Mouse (Mus musculus) layer of hippocampus, adult 9-11 months (tissue): ENCODE measurements around the gene Oas1a.
"Not testable (repeated sequence)": the region's sequence is repeated elsewhere in the genome, so short reads cannot be mapped to it uniquely, and the experiment has no call there.

ENCODE experiments used
- DNase-seq: peaks from one replicate; pipeline ENCODE4 v3.0.0; 2022

The Oas1a gene

DNA sequence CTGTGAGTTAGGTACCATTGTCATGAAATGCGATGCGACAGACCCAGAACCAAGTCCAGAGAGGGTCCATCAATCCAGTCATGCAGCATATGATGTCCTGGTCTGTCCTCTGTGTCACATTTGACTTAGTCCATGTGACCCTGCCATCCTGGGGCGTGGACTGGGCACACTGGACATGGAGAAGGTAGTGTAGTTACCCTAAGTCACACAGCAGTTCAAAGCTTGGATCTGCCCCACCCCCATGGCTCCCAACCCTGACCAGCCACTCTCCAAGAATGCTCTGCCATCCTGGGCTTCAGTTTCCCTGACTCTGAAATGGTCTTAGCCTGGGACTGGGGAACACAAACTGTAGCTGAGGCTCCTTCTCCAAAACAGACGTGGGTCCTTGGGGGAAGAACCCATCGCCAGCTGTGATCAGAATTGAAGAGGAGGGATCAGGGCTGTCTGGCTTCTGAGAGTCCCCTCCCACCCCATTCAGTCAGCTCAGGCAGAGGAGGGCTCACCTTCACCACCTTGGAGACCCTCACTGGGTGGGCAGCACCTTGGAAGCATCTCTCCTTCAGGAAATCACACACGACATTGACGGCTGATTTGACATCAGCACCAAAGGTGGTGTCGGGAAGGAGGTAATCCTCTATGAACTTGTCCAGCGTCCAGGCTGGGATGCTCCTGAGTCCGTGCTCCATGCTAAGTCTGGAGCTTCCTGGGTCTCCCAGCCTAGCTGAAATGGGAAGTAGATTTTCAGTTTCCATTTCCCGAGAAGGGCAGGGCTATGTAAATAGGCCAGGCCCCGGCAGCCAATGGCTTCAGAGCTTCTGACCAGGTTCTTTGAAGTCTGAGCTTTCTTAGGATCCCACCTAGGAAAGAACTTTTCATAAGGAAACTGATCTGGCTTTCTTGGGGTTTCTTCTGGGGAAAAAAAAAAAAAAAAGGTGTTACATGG, at the start of gene Oas1a:
Gene Oas1a (minus strand): TSS at position 731 of the 943 bp plus-strand sequence.
- DNase-seq: not testable (repeated sequence)

DNA sequence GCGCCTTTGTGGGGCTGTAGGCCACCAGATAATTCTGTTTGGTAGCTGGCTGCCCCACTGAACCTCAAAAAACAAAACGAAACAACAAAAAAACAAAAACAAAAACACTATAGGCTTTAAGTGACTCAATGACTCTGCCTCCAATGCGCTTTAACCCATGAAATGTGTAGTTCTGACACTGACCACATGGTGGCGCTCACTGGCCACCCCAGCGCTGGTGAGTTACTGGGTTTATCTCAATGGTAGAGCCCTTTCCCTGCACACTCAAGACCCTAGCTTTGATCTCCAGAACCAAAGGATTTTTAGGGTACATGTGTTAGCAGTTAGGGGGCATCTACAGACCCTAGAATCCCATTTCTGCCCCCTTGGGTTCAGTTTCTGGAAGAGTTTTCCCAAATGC, 46.7 kb upstream of the Oas1a start:
- no peak for DNase-seq

DNA sequence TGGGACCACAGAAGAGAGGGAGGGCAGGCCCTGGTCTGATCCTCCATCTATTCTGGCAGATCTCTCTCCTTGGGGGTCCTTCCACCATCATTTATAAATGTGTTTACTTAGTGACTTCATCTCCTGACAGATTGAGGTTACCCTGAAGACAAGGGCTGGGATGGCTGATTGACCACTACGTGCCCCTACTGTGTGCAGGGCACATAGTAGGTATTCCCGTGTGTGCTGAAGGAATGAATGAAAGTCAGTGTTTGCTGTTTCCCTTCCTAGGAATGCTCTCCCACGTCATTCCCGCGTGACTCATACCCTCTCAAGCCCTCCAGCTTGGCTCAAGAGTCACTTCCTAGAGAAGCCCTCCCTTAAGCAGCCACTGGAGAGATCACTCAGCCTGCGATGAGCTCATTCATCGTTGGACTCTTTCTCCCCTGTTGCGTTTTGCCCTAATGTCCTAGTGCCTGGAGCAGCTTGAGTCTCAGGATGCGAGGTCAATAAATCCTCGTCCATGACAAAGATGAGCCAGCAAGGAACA, 45.0 kb upstream of the Oas1a start:
- no peak for DNase-seq

DNA sequence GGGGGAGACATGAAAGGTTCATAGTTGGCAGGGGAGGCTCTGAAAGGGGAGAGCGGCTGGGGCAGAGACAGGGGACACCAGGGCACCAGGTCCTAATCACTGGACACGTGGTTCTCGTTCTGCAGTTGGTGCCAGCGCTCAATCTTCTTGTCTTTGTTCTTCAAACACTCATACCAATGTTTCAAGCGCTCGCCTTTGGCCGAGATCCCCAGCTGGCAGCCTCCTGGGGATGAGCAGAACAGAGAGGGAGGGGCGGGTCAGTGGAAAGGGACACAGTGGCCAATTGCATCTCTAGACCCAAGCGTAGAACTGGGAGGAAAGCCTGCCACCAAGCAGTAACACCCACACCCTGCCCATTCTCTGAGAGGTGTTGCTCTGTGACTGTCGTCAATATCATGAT, 34.8 kb upstream of the Oas1a start:
- DNase-seq: peak; percentile 85

DNA sequence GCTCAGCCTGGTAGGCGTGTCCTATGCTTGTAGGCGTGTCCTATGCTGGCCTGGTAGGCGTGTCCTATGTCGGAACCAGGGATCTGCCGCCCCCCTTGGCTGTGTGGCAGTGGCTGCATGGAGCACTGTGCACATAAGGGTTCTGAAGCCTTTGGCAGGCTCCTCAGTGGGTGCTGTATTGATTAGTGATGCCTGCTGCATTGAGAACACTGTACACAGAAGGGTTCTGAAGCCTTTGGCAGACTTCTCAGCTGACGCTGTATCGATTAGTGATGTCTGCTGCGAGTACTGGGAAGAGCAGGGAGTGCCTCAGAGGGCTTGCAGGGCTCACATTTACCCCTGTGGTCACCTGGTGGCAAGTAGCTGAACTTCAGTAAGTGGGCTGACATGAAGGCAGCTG, 31.3 kb upstream of the Oas1a start:
- DNase-seq: no peak

DNA sequence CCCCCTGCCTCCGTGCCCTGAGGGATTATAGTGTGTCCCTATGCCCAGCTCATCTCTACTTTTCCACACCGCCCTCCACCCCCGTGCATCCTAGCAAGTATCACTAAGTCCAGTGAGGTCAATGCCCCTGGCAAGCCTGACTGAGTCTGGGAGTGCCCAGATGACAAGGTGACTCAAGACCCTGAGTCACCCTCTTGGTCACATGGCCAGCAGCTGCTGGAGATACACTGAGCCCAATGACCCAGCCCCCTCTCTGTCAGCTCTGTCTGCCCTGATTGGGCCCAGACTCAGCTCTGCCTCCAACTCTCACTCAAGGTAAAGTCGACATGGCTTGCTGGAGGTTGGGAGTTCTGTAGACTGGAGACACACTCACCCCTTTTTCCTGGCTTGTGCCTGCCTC, 30.5 kb upstream of the Oas1a start:
- DNase-seq: no peak

DNA sequence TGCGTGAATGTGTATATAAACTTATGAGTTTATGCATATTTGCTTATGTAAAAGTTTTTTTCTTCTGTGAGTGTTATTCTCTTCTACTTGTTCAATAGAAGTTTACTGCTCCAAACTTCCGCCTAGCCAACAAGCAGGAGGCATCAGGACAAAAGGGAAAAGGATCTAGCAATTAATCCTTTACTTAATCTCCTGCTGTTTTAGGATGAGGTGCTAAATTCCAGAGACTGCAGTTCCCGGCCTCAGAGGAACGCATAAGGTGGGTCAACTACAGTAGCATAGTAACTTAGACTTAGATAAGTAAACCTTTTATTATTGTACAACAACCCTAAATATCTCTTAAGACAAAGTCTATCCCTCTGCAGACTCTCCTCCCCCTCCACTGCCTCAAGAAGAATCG, 26.6 kb upstream of the Oas1a start:
- DNase-seq: no peak

DNA sequence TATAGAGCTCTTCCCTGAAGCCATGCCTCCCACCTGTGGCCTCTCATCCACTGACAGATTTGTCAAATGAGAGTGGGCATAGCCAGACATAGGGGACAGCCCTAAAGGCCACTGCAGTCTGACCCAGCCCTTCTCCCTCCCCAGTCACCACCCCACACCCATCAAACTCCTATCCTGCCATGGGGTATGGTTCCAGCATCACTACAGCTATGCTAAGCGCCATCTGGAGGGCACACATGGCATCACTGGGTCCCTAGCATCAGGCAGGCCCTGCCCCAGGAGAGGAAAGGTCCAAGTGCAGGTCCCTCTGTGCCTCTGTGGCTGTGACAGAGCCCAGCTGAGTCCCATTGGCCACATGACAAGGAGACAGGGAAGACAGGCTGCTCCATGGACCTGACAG, 19.7 kb upstream of the Oas1a start:
- no peak for DNase-seq

DNA sequence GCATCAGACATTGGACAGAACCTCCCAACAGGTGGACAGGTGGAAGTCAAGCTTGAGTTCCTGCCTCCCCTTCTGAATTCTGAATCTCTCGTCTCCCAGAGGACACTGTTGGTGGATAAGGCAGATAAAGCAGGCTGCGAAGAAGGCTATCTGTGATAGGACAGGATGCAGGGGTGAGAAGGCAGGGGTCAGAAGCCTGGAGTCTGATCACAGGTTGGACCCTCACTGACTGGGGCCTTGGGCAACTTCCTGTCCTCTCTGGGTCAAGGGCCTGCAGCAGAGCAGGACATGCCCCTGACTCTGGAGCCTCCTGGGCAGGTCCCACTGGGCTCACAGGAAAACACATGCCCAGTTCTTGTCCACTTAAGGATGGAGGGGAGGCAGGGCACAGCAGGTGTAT, 19.0 kb upstream of the Oas1a start:
- not testable (repeated sequence) for DNase-seq

DNA sequence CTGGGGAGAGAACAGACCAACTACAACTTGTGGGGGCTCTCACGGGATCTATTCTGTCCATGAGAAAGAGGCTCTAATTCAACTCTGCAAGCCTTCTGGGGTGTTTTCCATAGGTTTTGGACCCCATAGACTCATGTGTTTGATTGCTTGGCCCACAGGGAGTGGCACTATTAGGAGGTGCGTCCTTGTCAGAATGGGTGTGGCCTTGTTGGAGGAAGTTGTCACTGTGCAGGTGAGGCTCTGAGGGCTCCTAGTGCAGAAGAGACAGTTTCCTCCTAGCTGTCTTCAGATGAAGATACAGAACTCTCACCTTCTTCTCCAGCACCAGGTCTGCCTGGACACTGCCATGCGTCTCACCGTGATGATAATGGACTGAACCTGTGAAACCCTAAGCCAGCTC, 17.2 kb upstream of the Oas1a start:
- not testable (repeated sequence) for DNase-seq

DNA sequence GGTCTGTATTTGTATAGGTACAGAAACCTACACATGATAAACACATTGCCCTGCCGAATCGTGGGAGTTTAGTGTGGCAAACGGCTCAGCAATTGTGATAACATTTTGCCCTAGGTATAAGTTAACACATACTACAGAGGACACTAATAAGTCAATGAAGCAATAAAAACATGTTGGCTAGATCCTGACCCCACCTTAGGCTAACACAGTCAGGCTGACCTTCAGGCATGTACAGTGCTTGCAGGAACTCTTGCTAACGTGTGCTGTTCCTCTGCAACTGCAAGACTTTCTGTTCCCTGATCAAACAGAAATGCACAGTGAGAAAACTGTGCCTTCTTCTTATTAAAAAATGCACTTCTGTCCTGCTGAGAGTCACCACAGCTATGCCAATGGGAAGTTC, 16.6 kb upstream of the Oas1a start:
- DNase-seq: no peak

DNA sequence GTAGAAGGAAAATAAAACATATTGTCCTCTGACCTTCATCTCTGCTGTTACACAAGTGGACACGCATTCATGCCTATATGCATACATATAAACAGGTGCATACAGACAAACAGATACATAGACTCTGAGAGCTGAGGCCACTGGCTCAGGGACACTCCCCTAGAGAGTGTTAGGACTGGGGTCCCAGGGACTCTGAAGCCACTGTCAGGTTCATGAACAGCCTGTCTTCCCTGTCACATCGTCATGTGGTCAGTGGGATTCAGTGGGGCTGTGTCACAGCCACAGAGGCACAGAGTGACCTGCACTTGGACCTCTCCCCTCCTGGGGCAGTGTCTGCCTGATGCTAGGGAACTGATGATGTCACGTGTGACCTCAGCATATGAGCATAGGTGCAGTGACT, 13.0 kb upstream of the Oas1a start:
- no peak for DNase-seq

DNA sequence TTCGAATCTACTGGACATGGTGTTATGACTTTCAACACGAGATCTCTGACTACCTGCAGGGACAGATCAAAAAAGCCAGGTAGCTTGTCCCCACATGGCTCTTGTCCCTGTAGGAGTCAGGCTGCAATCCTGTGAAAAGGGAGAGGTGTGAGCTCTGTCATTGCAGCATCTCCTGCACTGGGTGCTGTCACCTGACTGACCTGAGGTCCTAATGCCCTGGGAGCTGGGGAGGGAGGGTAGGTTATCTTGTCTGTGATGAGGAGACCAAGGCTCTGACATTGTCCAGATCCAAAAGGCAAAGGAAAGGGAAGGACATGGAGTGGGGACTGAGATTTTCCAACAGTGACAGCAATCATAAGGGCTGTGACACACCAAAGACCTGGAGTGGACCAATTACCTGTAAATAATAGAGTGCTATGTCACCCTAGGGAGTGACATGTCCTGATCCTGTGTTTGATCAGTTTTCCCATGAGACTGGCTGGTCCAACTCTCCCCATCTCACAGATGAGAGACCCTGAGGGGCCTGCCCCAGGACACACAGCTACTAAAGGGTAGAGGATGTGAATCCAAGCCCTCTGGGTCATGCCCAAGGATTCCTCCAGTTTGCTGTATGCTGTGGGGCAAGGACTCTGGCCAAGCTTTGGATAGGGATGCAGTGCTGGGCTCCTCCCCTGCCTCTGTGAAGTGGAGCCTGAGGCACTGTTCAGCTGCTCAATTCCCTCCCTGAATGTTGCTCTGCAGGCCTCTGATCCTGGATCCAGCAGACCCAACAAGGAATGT, 12.0 kb upstream of the Oas1a start:
- DNase-seq: not testable (repeated sequence)

DNA sequence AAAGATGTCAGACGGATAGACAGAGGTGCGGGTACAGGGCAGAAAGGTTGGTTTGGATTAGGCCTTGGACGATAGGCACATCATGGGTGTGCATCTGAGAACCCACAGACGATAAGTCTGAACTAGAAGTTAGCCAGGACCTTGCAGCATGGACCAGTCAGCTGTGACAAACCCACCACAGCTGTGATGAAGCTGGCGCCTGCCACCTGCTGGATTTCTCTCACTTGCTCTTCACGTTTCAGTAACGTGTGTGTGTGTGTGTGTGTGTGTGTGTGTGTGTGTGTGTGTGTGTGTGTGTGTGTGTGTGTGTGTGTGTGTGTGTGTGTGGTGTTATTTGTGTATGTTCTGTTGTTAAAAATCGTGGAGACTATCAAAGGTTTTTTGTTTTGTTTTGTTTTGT, 6.9 kb upstream of the Oas1a start, which contains the start of gene Oas1d:
Gene Oas1d (plus strand): TSS at position 333 of the 400 bp plus-strand sequence.
- not testable (repeated sequence) for DNase-seq

DNA sequence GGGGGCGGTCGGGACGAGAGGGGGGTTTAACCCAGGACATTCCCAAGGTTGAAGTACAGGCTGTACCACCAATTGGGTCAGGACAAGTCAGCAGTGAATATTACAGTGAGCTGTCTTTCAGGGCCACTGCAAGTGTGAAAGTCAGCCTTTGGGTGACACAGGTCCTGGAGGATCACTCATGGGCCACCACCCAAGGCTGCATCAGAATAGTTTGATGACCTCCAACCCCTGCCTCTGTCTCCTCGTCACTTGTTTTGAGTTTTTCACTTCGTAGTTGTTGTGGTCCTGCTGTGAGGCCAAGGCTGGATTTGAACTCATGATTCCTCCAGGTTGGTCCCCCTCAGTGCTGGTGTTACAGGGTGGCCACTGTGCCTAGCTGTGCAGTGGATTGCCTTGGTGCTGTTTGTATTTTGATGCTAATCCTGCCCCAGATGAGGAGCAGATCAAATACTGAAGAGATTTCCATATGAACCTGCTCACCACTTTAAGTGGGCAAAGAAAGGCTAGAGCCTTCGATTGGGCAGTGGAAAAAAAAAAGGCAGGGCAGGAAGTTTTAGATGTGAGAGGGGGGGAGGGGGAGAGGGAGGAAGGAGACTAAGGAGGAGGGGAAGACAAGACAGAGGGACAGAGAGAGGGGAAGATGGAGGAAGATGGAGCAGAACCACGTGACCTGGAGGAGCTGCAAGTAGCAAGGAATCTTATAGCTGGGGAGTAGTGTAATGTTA, 1.0 kb upstream of the Oas1a start:
- DNase-seq: no peak

DNA sequence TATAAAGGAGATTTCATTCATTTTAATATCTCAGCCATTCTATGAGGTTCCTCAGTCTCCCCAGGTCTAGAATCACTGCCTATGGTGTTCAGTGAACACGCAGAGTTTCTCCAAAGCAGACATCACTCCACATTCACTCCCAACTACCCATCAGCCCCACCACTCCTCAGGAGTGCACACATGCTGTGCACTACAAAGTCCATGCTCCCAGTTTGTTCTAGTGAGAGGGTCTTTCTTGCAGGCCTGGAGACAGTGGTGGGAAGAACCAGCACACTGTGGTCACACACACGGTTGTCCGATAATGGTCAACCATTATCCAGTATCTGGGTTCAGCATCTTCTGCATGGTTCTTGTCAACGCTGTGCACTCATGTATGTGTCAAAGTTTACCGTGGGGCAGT, 5.3 kb downstream of the Oas1a start:
- no peak for DNase-seq

DNA sequence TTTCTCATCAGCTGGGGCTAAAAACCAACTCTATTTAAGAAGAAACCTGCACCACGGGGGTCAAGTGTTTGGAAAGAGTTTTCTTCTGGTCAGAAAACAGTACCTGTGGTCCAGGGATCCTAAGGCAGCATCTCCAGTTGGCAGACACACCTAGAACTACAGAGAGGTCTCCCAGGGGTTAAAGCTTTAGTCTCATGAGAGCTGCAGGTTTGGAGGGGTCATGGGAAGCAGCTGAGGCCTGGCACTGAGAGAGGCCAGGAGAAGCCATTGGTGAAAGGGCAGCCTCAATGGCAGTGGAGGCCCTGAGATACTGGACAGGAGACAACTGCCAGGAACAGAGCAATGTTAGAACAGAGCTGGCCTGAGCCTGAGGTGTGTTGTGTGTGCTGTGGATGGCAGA, 6.7 kb downstream of the Oas1a start:
- no peak for DNase-seq

DNA sequence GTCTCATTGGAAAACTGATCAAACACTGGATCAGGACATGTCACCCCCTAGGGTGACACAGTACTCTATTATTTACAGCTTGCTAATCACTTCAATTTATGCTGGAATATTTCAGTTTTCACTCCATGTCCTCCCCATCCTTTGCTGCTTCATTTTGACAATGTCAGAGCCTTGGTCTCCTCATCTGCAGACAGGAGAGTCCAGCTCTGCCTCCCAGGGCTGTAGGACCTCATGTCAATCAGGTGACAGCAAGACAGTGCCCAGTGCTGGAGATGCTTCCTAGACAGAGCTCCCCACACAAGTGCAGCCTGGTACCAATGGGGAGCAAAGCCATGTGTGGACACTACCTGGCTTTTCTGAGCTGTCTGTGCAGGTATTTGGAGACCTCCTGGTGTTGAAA, 8.6 kb downstream of the Oas1a start:
- DNase-seq: no peak

DNA sequence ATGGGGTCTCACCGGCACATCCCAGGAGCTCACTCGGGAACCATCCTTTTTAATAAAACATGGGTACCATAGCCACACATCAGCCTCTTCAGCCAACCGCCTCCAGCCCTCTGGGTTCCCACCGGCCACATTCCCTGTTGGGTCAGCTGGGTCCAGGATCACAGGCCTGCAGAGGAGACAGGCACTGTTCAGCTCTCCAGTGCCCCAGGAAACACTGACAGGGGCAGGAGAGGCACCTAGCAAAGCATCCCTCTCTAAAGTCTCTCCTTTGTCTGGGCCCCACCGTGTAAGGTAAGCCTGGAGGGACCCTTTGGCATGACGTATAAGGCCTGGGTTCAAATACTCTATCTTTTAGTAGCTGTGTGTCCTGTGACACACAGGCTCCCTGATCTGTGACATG, 9.0 kb downstream of the Oas1a start:
- no peak for DNase-seq

DNA sequence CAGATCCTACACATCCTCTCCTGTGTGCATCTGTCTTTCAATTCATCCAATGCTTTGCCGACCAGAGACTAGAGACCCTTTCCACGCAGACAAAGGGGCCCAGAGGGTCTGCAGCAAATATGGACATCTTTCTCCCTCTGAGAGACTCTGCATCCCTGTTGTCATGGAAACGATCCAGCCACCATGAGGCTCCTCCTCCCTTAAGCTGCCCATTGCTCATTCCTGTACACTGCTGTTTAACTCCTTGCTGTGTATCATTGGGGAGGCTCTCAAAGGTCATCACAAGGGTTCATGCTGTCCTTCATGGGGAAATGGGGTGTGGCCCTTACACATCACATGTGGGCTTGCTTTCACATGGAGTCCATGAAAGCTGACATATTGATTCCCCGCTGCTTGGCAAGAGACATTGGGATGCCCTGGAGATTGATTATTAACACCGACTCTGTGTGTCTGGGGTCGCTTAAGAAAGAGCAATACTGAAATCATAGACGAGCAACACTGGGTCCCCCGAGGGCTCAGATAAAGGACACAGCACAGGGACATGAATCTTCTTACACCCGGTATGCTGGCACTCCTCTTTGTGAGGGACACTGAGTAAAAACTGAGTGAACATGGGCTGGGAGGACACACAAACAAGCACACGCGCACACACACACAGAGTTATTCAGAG, 12.0 kb downstream of the Oas1a start:
- no peak for DNase-seq

DNA sequence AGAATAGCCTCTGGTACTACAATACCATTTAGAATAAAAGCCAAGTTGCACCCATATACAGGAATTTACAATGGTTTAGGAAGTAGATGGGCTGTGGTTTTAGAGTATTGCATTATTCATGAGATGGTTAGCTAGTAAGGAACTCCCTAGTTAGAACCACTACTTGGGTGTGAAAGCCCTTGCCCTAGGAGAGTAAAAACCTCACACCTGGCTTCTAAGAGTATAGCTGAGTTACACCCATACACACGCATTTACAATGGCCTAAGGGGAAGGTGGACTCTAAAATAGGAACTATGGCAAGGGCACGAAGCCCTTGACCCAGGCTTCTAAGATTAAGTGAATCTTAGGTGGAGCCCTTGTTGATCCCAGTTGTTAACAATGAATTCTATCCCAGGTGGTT, 12.6 kb downstream of the Oas1a start:
- DNase-seq: not testable (repeated sequence)

DNA sequence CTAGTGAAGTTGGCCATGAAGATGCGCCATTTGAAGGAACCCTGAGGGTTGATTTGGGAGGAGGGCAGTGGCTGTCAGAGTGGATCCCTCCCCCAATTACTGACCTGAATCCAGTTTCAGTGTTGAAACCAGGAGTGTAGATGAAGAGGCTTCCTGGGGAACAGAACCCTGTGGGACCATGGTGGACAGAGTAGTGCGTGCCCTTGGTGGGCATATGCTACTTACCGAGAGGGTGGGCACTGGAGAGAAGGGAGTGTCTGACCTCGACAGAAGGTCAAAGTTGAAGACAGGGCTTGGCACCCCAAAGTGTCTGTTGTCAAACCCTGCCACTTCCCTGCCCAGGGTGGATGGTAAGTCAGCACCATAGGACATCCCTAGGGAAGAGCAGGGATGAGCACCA, 13.5 kb downstream of the Oas1a start:
- not testable (repeated sequence) for DNase-seq
